Mouse (Mus musculus): ENCODE data around the gene Psmd14.

Gene Psmd14

GRCm38 (mm10) chr2:61764470-61765105 lies 53.1 kb downstream of the Psmd14 start:
- no peak for DNase-seq

- DNase-seq = no peak
These were observed 54.0 kb downstream of the Psmd14 start for GRCm38 (mm10) chr2:61765526-61765925.

GRCm38 (mm10) chr2:61780794-61781193 lies 69.3 kb downstream of the Psmd14 start:
- no peak for DNase-seq

GRCm38 (mm10) chr2:61794960-61795359 lies 83.5 kb downstream of the Psmd14 start:
- no peak for DNase-seq

- no peak for DNase-seq
These were observed 86.6 kb downstream of the Psmd14 start for GRCm38 (mm10) chr2:61798048-61798447.

- DNase-seq = no peak
These were observed 91.3 kb downstream of the Psmd14 start, which contains the start of gene Tbr1 for GRCm38 (mm10) chr2:61802656-61803251. Gene Tbr1 (plus strand): TSS chr2:61802930.

- no peak for DNase-seq
These were observed 92.2 kb downstream of the Psmd14 start for GRCm38 (mm10) chr2:61803443-61804367.

GRCm38 (mm10) chr2:61804382-61804840 lies 92.9 kb downstream of the Psmd14 start:
- no peak for DNase-seq

- DNase-seq = peak; percentile 34
These were observed 93.5 kb downstream of the Psmd14 start for GRCm38 (mm10) chr2:61804841-61805540.

GRCm38 (mm10) chr2:61805541-61806345 lies 94.2 kb downstream of the Psmd14 start:
- no peak for DNase-seq

- DNase-seq = no peak
These were observed 94.9 kb downstream of the Psmd14 start for GRCm38 (mm10) chr2:61806346-61806825.

- peak; percentile 27 for DNase-seq
These were observed 95.7 kb downstream of the Psmd14 start for GRCm38 (mm10) chr2:61807151-61807550.

GRCm38 (mm10) chr2:61807781-61808180 lies 96.3 kb downstream of the Psmd14 start:
- no peak for DNase-seq

GRCm38 (mm10) chr2:61808776-61809175 lies 97.3 kb downstream of the Psmd14 start:
- DNase-seq = peak; percentile 10

GRCm38 (mm10) chr2:61809381-61809780 lies 97.9 kb downstream of the Psmd14 start:
- DNase-seq = no peak

GRCm38 (mm10) chr2:61810751-61811150 lies 99.3 kb downstream of the Psmd14 start:
- DNase-seq = no peak

GRCm38 (mm10) chr2:61811163-61811506 lies 99.6 kb downstream of the Psmd14 start:
- DNase-seq = no peak

- DNase-seq = peak; percentile 59
These were observed 100.3 kb downstream of the Psmd14 start for GRCm38 (mm10) chr2:61811507-61812421.

GRCm38 (mm10) chr2:61812536-61812935 lies 101.0 kb downstream of the Psmd14 start:
- DNase-seq = no peak

- no peak for DNase-seq
These were observed 101.6 kb downstream of the Psmd14 start for GRCm38 (mm10) chr2:61813106-61813505.

- DNase-seq = no peak
These were observed 102.0 kb downstream of the Psmd14 start for GRCm38 (mm10) chr2:61813521-61813920.

Data from kidney, adult 18-20 months (tissue).